Mouse (Mus musculus) midbrain, embryonic 14.5 days (tissue): Measurements from ENCODE around the gene 4930595D18Rik. TPM values are rescaled to one million over a fixed set of nuclear protein-coding genes. Genes with fewer than 3 reads are reported as not detected.

ENCODE experiments used
- ATAC-seq: fragments of 200-750 bp; cut with Nextera tagmentation; 2 replicates; pipeline ENCODE4 v1.8.0; 2017; ENCODE audit warnings: moderate number of reproducible peaks, moderate library complexity; ENCODE audit not compliant: low FRiP score, low TSS enrichment
- DNase-seq: peaks from one replicate; pipeline ENCODE4 v3.0.0-alpha.2; 2015
- H3K27ac ChIP-seq: fragments of 300-500 bp; sonication (generic); replicated peaks from 2 replicates; pipeline ENCODE4 v1.5.1; 2014; ENCODE audit warnings: mild to moderate bottlenecking, low read depth, low read length, moderate library complexity
- H3K27me3 ChIP-seq: fragments of 300-500 bp; sonication (generic); 2 replicates; pipeline ENCODE4 v1.6.1; 2014; ENCODE audit warnings: low read length, control low read depth, mixed read lengths; ENCODE audit not compliant: control insufficient read depth, insufficient read depth
- H3K36me3 ChIP-seq: fragments of 300-500 bp; sonication (generic); 2 replicates; pipeline ENCODE4 v1.6.1; 2014; ENCODE audit warnings: low read length, control low read depth; ENCODE audit not compliant: control insufficient read depth, insufficient read depth
- H3K4me1 ChIP-seq: fragments of 300-500 bp; sonication (generic); 2 replicates; pipeline ENCODE4 v1.6.1; 2014; ENCODE audit warnings: mild to moderate bottlenecking, antibody characterized with exemption, low read length, control low read depth; ENCODE audit not compliant: control insufficient read depth, insufficient read depth
- H3K4me2 ChIP-seq: fragments of 300-500 bp; sonication (generic); 2 replicates; pipeline ENCODE4 v1.6.1; 2014; ENCODE audit warnings: mild to moderate bottlenecking, low read length, moderate library complexity
- H3K4me3 ChIP-seq: fragments of 300-500 bp; sonication (generic); replicated peaks from 2 replicates; pipeline ENCODE4 v1.5.1; 2014; ENCODE audit warnings: low read depth, low read length
- H3K9ac ChIP-seq: fragments of 300-500 bp; sonication (generic); replicated peaks from 2 replicates; pipeline ENCODE4 v1.6.1; 2014; ENCODE audit warnings: mild to moderate bottlenecking, low read length, moderate library complexity
- H3K9me3 ChIP-seq: fragments of 300-500 bp; sonication (generic); 2 replicates; pipeline ENCODE4 v1.6.1; 2016; ENCODE audit warnings: low read length, control low read depth, mixed read lengths; ENCODE audit not compliant: control insufficient read depth
- WGBS: fragments of 180-500 bp; shearing (Covaris S2); extraction: QIAGEN DNeasy Blood & Tissue Kit; methylation state at CpG from one replicate; pipeline ENCODE4 v1.1.7; 2014; 5-methylcytosine and 5-hydroxymethylcytosine counted together
- polyA plus RNA-seq: library from polyadenylated mRNA; unstranded; fragments of >200 nt; fragmentation: Nextera tagmentation; extraction: Ambion mirVana; gene quantifications from 2 replicates; pipeline ENCODE4 v1.2.1, GENCODE M21; 2014

4930595D18Rik gene
- polyA plus RNA-seq, 1 experiment from 2014 or later = not detected

DNA sequence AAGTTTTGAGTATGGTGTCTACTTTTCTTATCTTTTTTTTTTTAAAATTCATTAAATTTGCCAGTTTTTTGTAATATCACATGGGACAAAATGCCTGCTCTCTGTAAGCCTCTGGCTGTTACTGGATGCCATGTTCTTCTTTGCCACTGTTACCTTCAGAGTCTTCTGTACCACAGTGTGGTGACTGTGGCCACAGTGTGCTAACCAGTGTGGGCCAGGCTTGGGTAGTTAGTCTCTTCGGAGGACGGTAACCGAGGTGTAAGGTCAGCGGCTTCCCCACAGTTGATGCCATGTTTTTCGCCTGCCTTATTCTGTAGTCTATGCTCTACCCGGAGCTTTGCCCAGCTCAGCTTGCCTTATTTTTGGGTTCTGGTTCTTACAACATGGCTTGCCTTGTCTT, 1.9 kb downstream of the 4930595D18Rik start:
- no peaks in the 10 kb centered on the region for H3K27me3 ChIP-seq
- no peaks in the 10 kb centered on the region for H3K36me3 ChIP-seq
- 96% methylated on average over 6 of the region's 6 CpGs for WGBS
- H3K27ac ChIP-seq = no peak overlapping the region
- no peak overlapping the region for H3K4me2 ChIP-seq
- no peaks in the 10 kb centered on the region for H3K9me3 ChIP-seq
- no peak overlapping the region for H3K9ac ChIP-seq
- no peaks in the 10 kb centered on the region for H3K4me1 ChIP-seq
- ATAC-seq = no peak
- no peak overlapping the region for H3K4me3 ChIP-seq
- DNase-seq = no peak

DNA sequence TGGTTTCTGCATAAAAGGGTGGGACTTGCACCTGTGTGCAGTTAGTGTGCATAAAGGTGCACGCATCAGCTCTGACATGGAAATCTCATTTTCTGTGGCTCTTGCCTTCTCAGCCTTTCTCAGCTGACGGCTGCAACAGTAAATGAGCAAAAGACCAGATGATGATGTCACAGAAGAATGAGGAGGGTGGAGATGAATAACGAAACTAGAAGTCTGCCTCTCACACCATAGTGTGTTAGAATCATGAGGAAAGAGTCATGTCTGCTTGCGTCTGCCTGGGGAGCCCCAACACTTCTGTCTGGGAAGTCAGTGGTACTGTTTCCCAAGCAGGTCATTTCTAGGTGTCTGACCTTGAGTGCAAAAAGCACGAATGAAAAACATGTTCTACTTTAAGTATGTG, 2.4 kb downstream of the 4930595D18Rik start:
- Histone ChIP-seq H3K36me3 (no peaks in the 10 kb centered on the region), H3K4me3 (no peak overlapping the region), H3K27me3 (no peaks in the 10 kb centered on the region), H3K4me1 (no peaks in the 10 kb centered on the region), H3K4me2 (no peak overlapping the region), H3K9ac (no peak overlapping the region), H3K27ac (no peak overlapping the region), H3K9me3 (no peaks in the 10 kb centered on the region)
- DNase-seq (no peak), ATAC-seq (no peak)
- WGBS = 87% methylated on average over 5 of the region's 5 CpGs

DNA sequence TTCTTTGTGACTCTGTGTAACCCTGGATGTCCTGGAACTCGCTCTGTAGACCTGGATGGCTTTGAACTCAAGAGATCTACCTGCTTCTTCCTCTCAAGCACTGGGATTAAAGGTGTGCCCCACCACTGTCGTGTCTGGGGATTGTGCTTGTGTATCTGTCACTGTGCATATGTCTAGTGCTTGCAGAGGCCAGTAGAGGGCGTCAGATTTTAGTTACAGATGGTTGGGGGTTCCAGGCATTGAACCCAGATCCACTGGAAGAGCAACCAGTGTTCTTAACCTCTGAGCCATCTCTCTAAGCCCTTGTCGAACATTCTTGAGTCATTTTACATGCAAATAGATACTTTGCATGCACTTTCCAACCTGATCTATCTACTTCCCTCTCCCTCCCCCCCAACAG, 5.5 kb downstream of the 4930595D18Rik start:
- Histone ChIP-seq H3K9me3 (no peaks in the 10 kb centered on the region), H3K4me2 (no peak overlapping the region), H3K36me3 (peaks cover 6% of the 10 kb centered on the region; the same call in 1 of the 2 replicates), H3K9ac (no peak overlapping the region), H3K4me1 (no peaks in the 10 kb centered on the region), H3K27me3 (no peaks in the 10 kb centered on the region), H3K4me3 (no peak overlapping the region), H3K27ac (no peak overlapping the region)
- no peak for DNase-seq
- WGBS = 72% methylated on average over 4 of the region's 4 CpGs
- no peak for ATAC-seq

DNA sequence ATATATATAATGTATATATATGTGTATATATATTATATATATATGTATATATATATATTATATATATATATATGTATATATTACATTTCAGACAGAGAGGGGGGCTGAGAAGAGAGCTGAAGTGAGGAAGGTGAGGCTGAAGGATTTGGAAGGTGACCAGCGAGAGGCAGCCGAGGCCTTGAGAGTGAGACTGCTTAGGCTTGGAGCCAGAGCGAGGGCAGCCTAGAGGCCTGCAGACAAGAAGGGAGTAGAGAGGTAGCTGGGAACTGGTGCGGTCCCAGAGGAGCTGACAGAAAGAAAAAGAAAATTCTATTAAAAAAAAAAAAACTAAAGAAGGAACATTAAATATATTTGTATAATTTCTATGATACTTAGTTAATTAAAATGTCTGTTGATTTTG, 15.4 kb downstream of the 4930595D18Rik start:
- peak; percentile 46 for DNase-seq
- Histone ChIP-seq H3K4me3 (no peak overlapping the region), H3K9me3 (no peaks in the 10 kb centered on the region), H3K9ac (no peak overlapping the region), H3K4me1 (peaks cover 40% of the 10 kb centered on the region), H3K27me3 (no peaks in the 10 kb centered on the region), H3K36me3 (peaks cover 7% of the 10 kb centered on the region; the same call in 1 of the 2 replicates), H3K27ac (no peak overlapping the region), H3K4me2 (peak overlapping the region; percentile 38)
- WGBS = 74% methylated on average over 4 of the region's 4 CpGs
- no peak for ATAC-seq

DNA sequence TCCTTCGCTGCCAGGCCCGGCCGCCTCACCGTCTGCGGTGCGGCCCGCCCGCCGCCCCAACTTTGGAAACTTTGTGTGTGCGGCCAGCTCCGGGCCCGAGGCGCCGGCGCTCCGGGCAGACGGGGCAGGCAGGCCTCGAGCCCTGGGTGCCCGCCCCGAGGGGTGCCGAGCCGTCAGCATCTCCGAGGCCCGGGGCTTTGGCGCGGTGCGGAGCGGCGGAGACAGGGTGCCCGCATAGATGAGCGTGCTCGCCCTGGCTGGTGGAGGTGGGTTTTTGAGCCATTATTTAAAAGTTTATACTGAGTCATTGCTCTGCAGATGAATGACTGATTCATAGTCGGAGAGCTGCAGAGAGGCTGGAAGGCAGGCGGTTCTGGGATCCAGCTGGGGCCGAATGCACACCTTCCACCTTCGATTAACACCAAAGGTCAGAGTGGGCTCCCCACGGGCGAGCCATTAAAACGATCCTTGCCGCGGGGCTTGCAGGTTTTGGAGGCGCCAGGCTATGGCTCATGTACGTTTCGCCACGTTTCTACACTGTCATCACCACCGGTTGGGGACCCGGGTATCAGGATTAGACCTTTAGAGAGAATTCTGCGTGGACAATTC, 17.5 kb downstream of the 4930595D18Rik start:
- Histone ChIP-seq H3K9me3 (no peaks in the 10 kb centered on the region), H3K4me2 (peak overlapping the region; percentile 77), H3K9ac (peak overlapping the region; percentile 78), H3K27me3 (no peaks in the 10 kb centered on the region), H3K4me1 (peaks cover 56% of the 10 kb centered on the region), H3K27ac (peak overlapping the region; percentile 90), H3K36me3 (no peaks in the 10 kb centered on the region), H3K4me3 (peak overlapping the region; percentile 75)
- ATAC-seq (peak; percentile 32; the same call in 1 of the 2 replicates), DNase-seq (peak; percentile 66)
- under 1% methylated on average over 48 of the region's 48 CpGs for WGBS

DNA sequence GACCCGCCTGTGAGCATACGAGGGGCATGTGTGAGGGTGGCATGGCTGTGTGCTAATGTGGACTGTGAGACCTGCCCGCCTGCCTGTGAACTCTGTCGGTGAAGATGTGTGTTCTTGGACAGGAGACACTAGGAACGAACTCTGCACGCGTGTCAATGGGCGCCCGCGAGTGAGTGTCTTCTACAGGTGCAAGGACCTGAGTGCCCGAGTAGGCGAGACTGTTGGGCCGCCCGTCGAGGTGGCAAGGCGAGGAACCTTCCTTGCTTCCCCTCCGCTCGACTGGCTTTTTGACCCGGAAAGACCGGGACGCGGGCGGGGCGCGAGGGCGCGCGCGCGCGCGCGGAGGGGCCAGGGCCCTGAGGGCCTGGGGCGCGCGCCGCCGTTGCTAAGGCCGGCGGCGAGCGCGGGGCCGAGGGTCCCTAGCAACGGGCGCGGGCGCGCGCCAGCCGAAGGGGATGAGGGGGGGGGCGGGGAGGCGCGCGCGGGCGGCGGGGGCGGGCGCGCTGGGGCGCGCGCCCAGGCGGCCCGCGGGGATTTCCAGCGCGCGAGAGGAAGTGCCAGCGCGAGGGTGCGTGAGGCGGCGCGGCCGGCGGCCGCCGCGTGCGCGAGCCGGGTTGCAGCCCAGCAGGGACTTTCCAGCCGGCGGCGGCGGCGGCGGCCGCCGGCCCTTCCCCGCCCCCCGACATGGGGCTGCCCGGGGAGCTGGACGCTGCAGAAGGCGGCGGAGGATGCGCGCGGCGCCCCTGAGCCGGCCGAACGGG, 18.3 kb downstream of the 4930595D18Rik start, which contains the start of gene Traf3:
Gene Traf3 (plus strand): TSS at position 540 of the 761 bp plus-strand sequence.
- peaks cover 60% of the 10 kb centered on the region for H3K4me1 ChIP-seq
- peak within 1 kb of the TSS; percentile 78 for H3K9ac ChIP-seq
- peak within 1 kb of the TSS; percentile 90 for H3K27ac ChIP-seq
- peak within 1 kb of the TSS; percentile 75 for H3K4me3 ChIP-seq
- 5% methylated on average over 62 of the region's 105 CpGs for WGBS
- ATAC-seq = peak; percentile 26
- H3K36me3 ChIP-seq = no peaks in the 10 kb centered on the region
- H3K4me2 ChIP-seq = peak within 1 kb of the TSS; percentile 77
- no peaks in the 10 kb centered on the region for H3K9me3 ChIP-seq
- H3K27me3 ChIP-seq = no peaks in the 10 kb centered on the region
- peak; percentile 92 for DNase-seq

DNA sequence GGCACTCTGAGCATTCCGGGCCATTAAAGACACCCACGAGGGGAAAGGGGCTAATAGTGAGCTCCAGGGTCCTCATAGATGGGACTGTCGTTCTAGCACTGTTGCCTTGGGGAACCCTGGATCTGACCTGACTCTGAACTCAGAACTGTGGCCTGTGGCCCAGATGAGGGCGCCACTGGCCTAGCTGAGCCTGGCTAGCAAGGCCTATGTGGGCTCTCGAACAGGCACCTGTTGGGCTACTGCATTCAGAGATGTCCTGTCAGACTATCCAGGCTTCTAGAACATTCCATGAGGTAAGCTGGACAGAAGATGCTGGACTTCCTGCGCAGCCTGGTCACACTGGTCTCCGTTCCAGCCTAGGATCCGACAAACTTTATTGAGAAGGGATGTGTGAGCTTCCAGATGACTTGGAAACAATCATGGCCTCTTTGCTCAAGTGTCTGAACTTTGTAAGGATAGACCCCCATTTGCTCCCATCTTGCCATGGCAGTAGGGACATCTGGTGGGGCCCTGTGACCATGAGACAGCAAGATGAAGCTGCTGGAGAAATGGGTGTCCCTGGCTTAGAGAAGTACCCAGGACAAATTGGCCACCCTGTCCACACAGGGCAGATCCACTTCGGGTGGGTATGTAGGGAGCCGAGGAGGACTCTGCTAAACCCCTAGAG, 19.0 kb downstream of the 4930595D18Rik start:
- Histone ChIP-seq H3K9me3 (no peaks in the 10 kb centered on the region), H3K27ac (peak overlapping the region; percentile 90), H3K36me3 (no peaks in the 10 kb centered on the region), H3K27me3 (no peaks in the 10 kb centered on the region), H3K9ac (no peak overlapping the region; the same call in 1 of the 2 replicates), H3K4me2 (peak overlapping the region; percentile 77), H3K4me3 (peak overlapping the region; percentile 75), H3K4me1 (peaks cover 60% of the 10 kb centered on the region)
- 62% methylated on average over 10 of the region's 10 CpGs for WGBS
- DNase-seq (peak; percentile 49), ATAC-seq (0 out of 2 replicates have a peak, but pooled peaks have one; percentile 0)

DNA sequence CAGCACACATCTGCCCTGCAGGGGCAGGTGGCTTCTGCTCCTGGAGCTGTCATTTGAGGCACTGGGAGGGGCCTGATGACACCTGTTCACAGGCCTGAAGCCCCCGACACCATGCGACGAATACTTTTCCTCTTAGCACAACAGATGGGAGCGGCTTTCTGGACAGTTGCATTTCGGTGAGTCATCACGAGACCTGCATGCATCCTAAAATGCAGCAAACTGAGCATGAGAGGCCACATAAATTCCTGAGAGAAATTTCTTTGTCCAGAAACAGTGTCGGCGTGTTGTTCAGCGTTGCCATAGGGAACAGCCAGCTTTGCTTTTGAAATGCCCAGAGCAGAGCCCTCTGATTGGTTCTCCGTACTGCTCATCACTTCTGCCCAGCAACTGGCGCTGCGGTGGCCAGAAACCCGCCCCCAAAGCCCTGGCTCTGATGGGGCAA, 20.0 kb downstream of the 4930595D18Rik start:
- Histone ChIP-seq H3K9me3 (no peaks in the 10 kb centered on the region), H3K27me3 (no peaks in the 10 kb centered on the region), H3K27ac (peak overlapping the region; percentile 90), H3K4me1 (peaks cover 51% of the 10 kb centered on the region), H3K4me3 (peak overlapping the region; percentile 32), H3K9ac (peak overlapping the region; percentile 34; the same call in 1 of the 2 replicates), H3K36me3 (no peaks in the 10 kb centered on the region), H3K4me2 (peak overlapping the region; percentile 66)
- peak; percentile 88 for ATAC-seq
- 2% methylated on average over 13 of the region's 13 CpGs for WGBS
- DNase-seq = peak; percentile 95
